Mouse (Mus musculus) A20 (cell line): Measurements from ENCODE around the gene Tmem136.

ENCODE experiments used
- DNase-seq: peaks from one replicate; pipeline ENCODE4 v3.0.0-alpha.2; 2011; ENCODE audit warnings: low read depth, low spot score

The Tmem136 gene

DNA sequence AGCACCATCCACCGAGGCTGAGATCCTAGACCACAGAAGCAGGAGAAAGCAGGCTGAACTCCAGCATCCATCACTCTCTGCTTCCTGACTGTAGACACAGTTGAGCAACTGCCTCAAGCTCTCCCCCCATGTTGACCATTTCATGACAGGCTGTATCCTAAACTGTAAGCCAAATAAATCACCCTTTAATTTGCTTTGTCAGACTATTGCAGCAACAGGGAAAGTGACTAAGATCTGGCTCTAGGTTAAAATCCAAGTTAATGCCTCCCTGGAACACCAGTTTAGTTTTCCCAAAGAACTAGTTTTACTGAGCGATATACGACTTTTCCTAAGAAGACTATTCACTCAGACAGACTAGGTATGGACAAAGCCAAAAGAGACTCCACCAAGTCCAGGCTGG is 37.7 kb downstream of the Tmem136 start:
- DNase-seq: no peak

GRCm38 (mm10) chr9:43076163-43076562 is 40.2 kb downstream of the Tmem136 start:
- peak; percentile 58 for DNase-seq

- no peak for DNase-seq
These were observed 41.8 kb downstream of the Tmem136 start for GRCm38 (mm10) chr9:43074611-43075010.

GRCm38 (mm10) chr9:43071741-43072140 is 44.6 kb downstream of the Tmem136 start:
- DNase-seq: no peak

- no peak for DNase-seq
These were observed 45.2 kb downstream of the Tmem136 start for GRCm38 (mm10) chr9:43071176-43071575.

DNA sequence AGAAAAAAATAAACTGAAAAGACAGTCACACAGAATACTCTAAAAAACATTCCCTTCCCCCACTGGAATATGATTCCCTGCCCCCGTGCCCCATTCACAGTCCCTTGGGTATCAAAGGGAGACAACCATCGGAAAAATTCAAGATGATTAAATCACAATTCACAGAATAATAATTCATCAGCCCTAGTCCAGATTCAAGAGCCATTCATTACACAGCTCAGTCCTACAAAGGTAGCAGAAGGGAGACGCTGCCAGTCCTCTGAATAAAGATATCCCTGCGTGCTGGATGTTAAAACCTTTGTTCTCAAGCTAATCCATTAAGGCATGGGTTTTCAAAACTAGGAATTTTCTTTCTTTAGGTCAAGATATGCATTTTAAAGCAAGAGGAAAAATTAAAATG is 45.8 kb downstream of the Tmem136 start:
- no peak for DNase-seq

DNA sequence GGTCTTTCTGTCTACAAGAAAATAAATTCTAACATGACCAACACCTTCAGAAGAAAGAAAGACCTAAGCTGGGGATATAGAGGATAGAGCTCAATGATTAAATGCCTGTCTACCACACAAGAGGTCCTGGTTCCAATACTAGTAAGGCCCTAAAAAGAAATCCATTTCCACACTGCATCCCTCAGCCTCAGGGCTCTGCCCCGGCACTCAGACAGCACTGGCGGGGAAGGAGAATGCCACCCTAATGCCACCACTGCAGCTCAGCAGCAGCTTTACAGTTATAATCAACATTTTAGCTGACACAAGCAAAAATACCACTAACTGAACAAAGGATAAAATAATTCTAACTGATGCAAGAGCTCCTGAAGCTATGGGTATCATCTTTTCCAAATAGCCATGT is 46.2 kb downstream of the Tmem136 start:
- no peak for DNase-seq

- no peak for DNase-seq
These were observed 48.5 kb downstream of the Tmem136 start for GRCm38 (mm10) chr9:43067896-43068295.

- DNase-seq: no peak
These were observed 51.1 kb downstream of the Tmem136 start for GRCm38 (mm10) chr9:43065231-43065630.

- no peak for DNase-seq
These were observed 54.8 kb downstream of the Tmem136 start for GRCm38 (mm10) chr9:43061545-43061944.
